Mouse (Mus musculus) spleen, adult 2 months (tissue): ENCODE measurements around the gene Chst7.

Source experiments
- CTCF ChIP-seq: fragments of 200-500 bp; IDR thresholded peaks from 2 replicates; pipeline ENCODE4 v1.5.1; 2011; ENCODE audit warnings: mild to moderate bottlenecking, inconsistent platforms; ENCODE audit not compliant: insufficient read depth, insufficient read length, insufficient replicate concordance; ENCODE audit errors: extremely low read depth
- POLR2A ChIP-seq: fragments of 200-500 bp; IDR thresholded peaks from 2 replicates; pipeline ENCODE4 v1.6.1; 2011; ENCODE audit warnings: low read depth, low read length, inconsistent platforms

- TF ChIP-seq CTCF (no peak), POLR2A (no peak)
These were observed 2.6 kb downstream of the Chst7 start for GRCm38 (mm10) chrX:20061764-20062480.
